Mouse (Mus musculus): ENCODE measurements at regions not wholly inside any gene's neighbourhood (a gene's known extent, or its start where the extent isn't known, plus 50 kb on each side); places are given as distances from the start of the nearest gene placed in this dataset.

- Histone ChIP-seq H3K79me2 (ENCODE audit: control insufficient read depth, insufficient read depth) (no peaks in the 10 kb centered on the region), H3K4me3 (ENCODE audit: insufficient read depth, poor library complexity, severe bottlenecking) (no peak overlapping the region), H3K36me3 (ENCODE audit: control insufficient read depth, insufficient read depth) (no peaks in the 10 kb centered on the region), H3K79me3 (ENCODE audit: low read depth) (no peaks in the 10 kb centered on the region), H3ac (ENCODE audit: control insufficient read depth, insufficient read length, low read depth) (no peak overlapping the region), H3K27me3 (ENCODE audit: control insufficient read depth, insufficient read depth, insufficient read length) (no peaks in the 10 kb centered on the region)
- TF ChIP-seq USF1 (IDR thresholded peaks at IDR 0.05; ENCODE audit: low read depth) (no peak), MAX (IDR thresholded peaks at IDR 0.05) (no peak), MYOG (IDR thresholded peaks at IDR 0.05; ENCODE audit: control insufficient read depth, extremely low read depth, insufficient read length) (no peak), FOSL1 (IDR thresholded peaks at IDR 0.05; ENCODE audit: insufficient read depth, low read length, poor library complexity, severe bottlenecking) (no peak), CTCF (IDR thresholded peaks at IDR 0.05; ENCODE audit: control insufficient read depth, insufficient read depth, insufficient read length) (no peak), CEBPB (IDR thresholded peaks at IDR 0.05; ENCODE audit: low read depth) (no peak), MYOD1 (IDR thresholded peaks at IDR 0.05; ENCODE audit: control insufficient read depth, insufficient read length, low read depth) (no peak)
Observed at GRCm38 (mm10) chr19:56100131-56100872, 186.6 kb upstream of the Habp2 start.

DNA sequence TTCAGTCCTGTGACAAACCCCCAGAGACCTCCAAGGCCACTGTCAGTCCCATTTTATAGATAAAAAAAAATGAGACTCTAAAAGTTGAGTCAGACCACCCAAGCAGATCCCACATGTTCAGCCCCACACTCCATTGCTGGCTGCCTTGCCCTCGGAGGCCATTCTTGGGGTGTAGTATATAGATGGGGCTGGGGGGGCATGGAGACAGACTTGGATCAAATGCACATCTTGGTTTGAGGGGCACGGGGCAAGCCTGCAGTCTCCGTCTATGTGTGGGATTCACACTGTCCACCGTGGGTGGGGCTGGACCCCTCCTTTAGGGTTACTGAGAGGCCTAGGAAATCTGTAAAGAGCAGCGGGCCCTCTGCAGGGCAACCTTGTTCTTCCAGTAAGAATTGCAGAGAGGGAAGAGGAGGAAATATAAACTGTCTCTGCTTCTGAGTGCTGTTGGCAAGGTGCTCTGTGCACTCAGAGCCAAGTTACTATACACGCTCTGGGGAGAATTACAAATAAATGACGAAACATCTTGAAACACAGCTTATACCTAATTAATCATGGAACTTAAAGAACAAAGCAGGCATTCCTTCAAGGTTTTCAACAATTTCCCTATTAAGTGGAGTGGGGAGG is 184.4 kb upstream of the Habp2 start:
- Histone ChIP-seq H3K79me3 (ENCODE audit: low read depth) (no peaks in the 10 kb centered on the region), H3K79me2 (ENCODE audit: control insufficient read depth, insufficient read depth) (no peaks in the 10 kb centered on the region), H3K36me3 (ENCODE audit: control insufficient read depth, insufficient read depth) (no peaks in the 10 kb centered on the region), H3K4me3 (ENCODE audit: insufficient read depth, poor library complexity, severe bottlenecking) (no peak overlapping the region), H3K27me3 (ENCODE audit: control insufficient read depth, insufficient read depth, insufficient read length) (no peaks in the 10 kb centered on the region), H3ac (ENCODE audit: control insufficient read depth, insufficient read length, low read depth) (no peak overlapping the region)
- TF ChIP-seq MYOG (IDR thresholded peaks at IDR 0.05; ENCODE audit: control insufficient read depth, extremely low read depth, insufficient read length) (no peak), MAX (IDR thresholded peaks at IDR 0.05) (no peak), FOSL1 (IDR thresholded peaks at IDR 0.05; ENCODE audit: insufficient read depth, low read length, poor library complexity, severe bottlenecking) (no peak), CEBPB (IDR thresholded peaks at IDR 0.05; ENCODE audit: low read depth) (no peak), MYOD1 (IDR thresholded peaks at IDR 0.05; ENCODE audit: control insufficient read depth, insufficient read length, low read depth) (no peak)

- no peaks in the 10 kb centered on the region for H3K36me3 ChIP-seq (ENCODE audit: control insufficient read depth, insufficient read depth)
- TF ChIP-seq MAX (IDR thresholded peaks at IDR 0.05) (no peak), CTCF (IDR thresholded peaks at IDR 0.05; ENCODE audit: control insufficient read depth, insufficient read depth, insufficient read length) (no peak), FOSL1 (IDR thresholded peaks at IDR 0.05; ENCODE audit: insufficient read depth, low read length, poor library complexity, severe bottlenecking) (no peak), MYOD1 (IDR thresholded peaks at IDR 0.05; ENCODE audit: control insufficient read depth, insufficient read length, low read depth) (no peak), MYOG (IDR thresholded peaks at IDR 0.05; ENCODE audit: control insufficient read depth, extremely low read depth, insufficient read length) (no peak), USF1 (IDR thresholded peaks at IDR 0.05; ENCODE audit: low read depth) (no peak), CEBPB (IDR thresholded peaks at IDR 0.05; ENCODE audit: low read depth) (no peak)
- no peaks in the 10 kb centered on the region for H3K79me3 ChIP-seq (ENCODE audit: low read depth)
- H3ac ChIP-seq (ENCODE audit: control insufficient read depth, insufficient read length, low read depth) = no peak overlapping the region
- no peak overlapping the region for H3K4me3 ChIP-seq (ENCODE audit: insufficient read depth, poor library complexity, severe bottlenecking)
- no peaks in the 10 kb centered on the region for H3K27me3 ChIP-seq (ENCODE audit: control insufficient read depth, insufficient read depth, insufficient read length)
- no peaks in the 10 kb centered on the region for H3K79me2 ChIP-seq (ENCODE audit: control insufficient read depth, insufficient read depth)
Observed at GRCm38 (mm10) chr19:56105073-56105451, 181.9 kb upstream of the Habp2 start.

- no peak for TF ChIP-seq MYOD1 (IDR thresholded peaks at IDR 0.05; ENCODE audit: control insufficient read depth, insufficient read length, low read depth)
- TF ChIP-seq CTCF (IDR thresholded peaks at IDR 0.05; ENCODE audit: control insufficient read depth, insufficient read depth, insufficient read length) = no peak
- no peak for TF ChIP-seq USF1 (IDR thresholded peaks at IDR 0.05; ENCODE audit: low read depth)
- TF ChIP-seq CEBPB (IDR thresholded peaks at IDR 0.05; ENCODE audit: low read depth) = no peak
- no peak for TF ChIP-seq MYOG (IDR thresholded peaks at IDR 0.05; ENCODE audit: control insufficient read depth, extremely low read depth, insufficient read length)
- TF ChIP-seq FOSL1 (IDR thresholded peaks at IDR 0.05; ENCODE audit: insufficient read depth, low read length, poor library complexity, severe bottlenecking) = no peak
- TF ChIP-seq MAX (IDR thresholded peaks at IDR 0.05) = no peak
- Histone ChIP-seq H3ac (ENCODE audit: control insufficient read depth, insufficient read length, low read depth) (no peak overlapping the region), H3K4me3 (ENCODE audit: insufficient read depth, poor library complexity, severe bottlenecking) (no peak overlapping the region), H3K27me3 (ENCODE audit: control insufficient read depth, insufficient read depth, insufficient read length) (no peaks in the 10 kb centered on the region), H3K79me3 (ENCODE audit: low read depth) (no peaks in the 10 kb centered on the region), H3K36me3 (ENCODE audit: control insufficient read depth, insufficient read depth) (no peaks in the 10 kb centered on the region), H3K79me2 (ENCODE audit: control insufficient read depth, insufficient read depth) (no peaks in the 10 kb centered on the region)
Observed at GRCm38 (mm10) chr19:56105452-56106091, 181.4 kb upstream of the Habp2 start.

GRCm38 (mm10) chr19:56108796-56109195 is 178.1 kb upstream of the Habp2 start:
- no peak for TF ChIP-seq CEBPB (IDR thresholded peaks at IDR 0.05; ENCODE audit: low read depth)
- TF ChIP-seq MYOG (IDR thresholded peaks at IDR 0.05; ENCODE audit: control insufficient read depth, extremely low read depth, insufficient read length) = no peak
- TF ChIP-seq FOSL1 (IDR thresholded peaks at IDR 0.05; ENCODE audit: insufficient read depth, low read length, poor library complexity, severe bottlenecking) = no peak
- no peak for TF ChIP-seq MYOD1 (IDR thresholded peaks at IDR 0.05; ENCODE audit: control insufficient read depth, insufficient read length, low read depth)
- TF ChIP-seq CTCF (IDR thresholded peaks at IDR 0.05; ENCODE audit: control insufficient read depth, insufficient read depth, insufficient read length) = no peak
- no peak for TF ChIP-seq USF1 (IDR thresholded peaks at IDR 0.05; ENCODE audit: low read depth)
- TF ChIP-seq MAX (IDR thresholded peaks at IDR 0.05) = no peak
- Histone ChIP-seq H3ac (ENCODE audit: control insufficient read depth, insufficient read length, low read depth) (no peak overlapping the region), H3K27me3 (ENCODE audit: control insufficient read depth, insufficient read depth, insufficient read length) (no peaks in the 10 kb centered on the region)

More at GRCm38 (mm10) chr19:56108796-56109195, 178.1 kb upstream of the Habp2 start:
- H3K79me3 ChIP-seq (ENCODE audit: low read depth) = no peaks in the 10 kb centered on the region
- H3K79me2 ChIP-seq (ENCODE audit: control insufficient read depth, insufficient read depth) = no peaks in the 10 kb centered on the region
- no peak overlapping the region for H3K4me3 ChIP-seq (ENCODE audit: insufficient read depth, poor library complexity, severe bottlenecking)
- no peaks in the 10 kb centered on the region for H3K36me3 ChIP-seq (ENCODE audit: control insufficient read depth, insufficient read depth)
